Mouse (Mus musculus): Measurements from ENCODE around the gene Rhobtb1. TPM values are rescaled to one million over a fixed set of nuclear protein-coding genes. Genes with fewer than 3 reads are reported as not detected.

Gene Rhobtb1
- total and polyA plus RNA-seq, 2 experiments from 2014 or later = 9.1 to 13.3 TPM

DNA sequence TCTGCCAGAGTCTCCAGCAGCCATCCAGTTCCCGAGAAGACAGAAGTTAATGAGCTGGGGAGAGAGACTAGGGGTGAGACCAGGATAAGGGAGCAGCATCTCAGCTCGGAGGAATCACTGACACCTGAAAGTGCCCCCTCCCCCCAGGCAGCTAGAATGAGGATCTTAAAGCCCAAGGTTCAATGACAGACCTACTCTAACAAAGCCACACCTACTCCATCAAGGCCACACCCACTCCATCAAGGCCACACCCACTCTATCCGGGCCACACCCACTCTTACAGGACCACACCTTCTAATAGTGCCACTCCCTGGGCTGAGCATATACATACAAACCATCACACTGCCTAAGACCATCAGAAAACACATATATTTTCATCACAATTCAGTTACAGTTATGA is 86.0 kb downstream of the Rhobtb1 start:
- ATAC-seq = 0 out of 2 replicates have a peak, but pooled peaks have one; percentile 53
- no peak for DNase-seq (ENCODE audit: low spot score)
- H3K4me1 ChIP-seq (ENCODE audit: insufficient read depth, low read length) = no peaks in the 10 kb centered on the region
- H3K27me3 ChIP-seq (ENCODE audit: insufficient read depth, low read length) = no peaks in the 10 kb centered on the region
- no peak for TF ChIP-seq CTCF (IDR thresholded peaks at IDR 0.05; ENCODE audit: low read depth)
- H3K4me2 ChIP-seq (ENCODE audit: low read depth, low read length) = no peak overlapping the region
- peaks cover 2% of the 10 kb centered on the region for H3K9me3 ChIP-seq (ENCODE audit: low read length)
- H3K9ac ChIP-seq (replicated peaks; ENCODE audit: low read length) = no peak overlapping the region
- WGBS = 70% methylated on average over 3 of the region's 3 CpGs
- H3K36me3 ChIP-seq (ENCODE audit: insufficient read depth, low read length) = no peaks in the 10 kb centered on the region
- no peak overlapping the region for H3K4me3 ChIP-seq (ENCODE audit: low read length)
- no peak overlapping the region for H3K27ac ChIP-seq

DNA sequence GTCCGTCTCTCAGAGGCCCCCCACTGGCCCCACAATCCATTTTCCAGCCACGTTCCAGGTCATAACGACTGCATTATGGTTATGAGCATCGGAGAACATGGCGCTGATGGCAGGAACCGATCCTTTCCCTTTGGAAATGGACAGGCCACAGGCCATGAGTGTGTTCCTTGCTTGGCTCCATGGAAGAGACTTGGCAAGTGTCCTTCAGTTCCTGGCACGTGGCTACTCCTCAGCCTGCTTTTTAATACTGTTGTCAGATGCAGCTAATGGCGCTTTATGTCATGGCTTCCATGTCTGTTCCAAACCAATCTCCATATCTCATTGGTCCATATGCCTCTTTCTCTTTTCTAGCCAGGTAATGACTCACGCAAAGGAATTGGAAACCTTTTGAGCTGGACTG is 86.5 kb downstream of the Rhobtb1 start:
- no peak for ATAC-seq
- 88% methylated on average over 9 of the region's 9 CpGs for WGBS

DNA sequence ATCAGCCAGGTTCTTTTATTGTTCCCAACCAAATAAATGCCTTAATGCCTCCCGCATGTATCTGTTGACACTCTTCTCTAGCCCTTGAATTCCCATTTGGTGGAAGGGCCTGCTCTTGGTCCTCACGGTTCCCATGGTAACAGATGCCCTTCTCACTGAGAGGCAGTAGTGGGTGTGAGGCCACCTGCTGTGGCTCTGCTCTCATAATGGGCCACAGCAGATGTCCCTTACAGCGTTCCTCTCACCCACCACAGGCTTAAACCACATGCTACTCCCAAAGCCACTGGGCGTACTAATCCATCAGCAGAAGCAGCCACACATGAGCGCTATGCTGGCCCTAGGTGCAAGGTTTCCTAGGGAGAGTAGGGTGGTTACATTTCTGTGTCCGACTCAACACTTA is 87.1 kb downstream of the Rhobtb1 start:
- DNase-seq (ENCODE audit: low spot score) = peak; percentile 11
- H3K4me3 ChIP-seq (ENCODE audit: low read length) = no peak overlapping the region
- no peaks in the 10 kb centered on the region for H3K36me3 ChIP-seq (ENCODE audit: insufficient read depth, low read length)
- TF ChIP-seq CTCF (IDR thresholded peaks at IDR 0.05; ENCODE audit: low read depth) = no peak
- H3K9ac ChIP-seq (replicated peaks; ENCODE audit: low read length) = no peak overlapping the region
- no peak overlapping the region for H3K27ac ChIP-seq
- no peaks in the 10 kb centered on the region for H3K27me3 ChIP-seq (ENCODE audit: insufficient read depth, low read length)
- ATAC-seq = 0 out of 2 replicates have a peak, but pooled peaks have one; percentile 32
- H3K9me3 ChIP-seq (ENCODE audit: low read length) = peaks cover 4% of the 10 kb centered on the region
- whole genome bisulfite sequencing = 55% methylated on average over 6 of the region's 6 CpGs
- no peak overlapping the region for H3K4me2 ChIP-seq (ENCODE audit: low read depth, low read length)
- H3K4me1 ChIP-seq (ENCODE audit: insufficient read depth, low read length) = no peaks in the 10 kb centered on the region

More for the DNA sequence above, 86.5 kb downstream of the Rhobtb1 start:
- no peaks in the 10 kb centered on the region for H3K36me3 ChIP-seq (ENCODE audit: insufficient read depth, low read length)
- no peaks in the 10 kb centered on the region for H3K4me1 ChIP-seq (ENCODE audit: insufficient read depth, low read length)
- H3K4me2 ChIP-seq (ENCODE audit: low read depth, low read length) = no peak overlapping the region
- DNase-seq (ENCODE audit: low spot score) = no peak
- H3K9me3 ChIP-seq (ENCODE audit: low read length) = peaks cover 4% of the 10 kb centered on the region
- no peak overlapping the region for H3K9ac ChIP-seq (replicated peaks; ENCODE audit: low read length)
- no peak overlapping the region for H3K27ac ChIP-seq
- no peak for TF ChIP-seq CTCF (IDR thresholded peaks at IDR 0.05; ENCODE audit: low read depth)
- no peaks in the 10 kb centered on the region for H3K27me3 ChIP-seq (ENCODE audit: insufficient read depth, low read length)
- no peak overlapping the region for H3K4me3 ChIP-seq (ENCODE audit: low read length)

DNA sequence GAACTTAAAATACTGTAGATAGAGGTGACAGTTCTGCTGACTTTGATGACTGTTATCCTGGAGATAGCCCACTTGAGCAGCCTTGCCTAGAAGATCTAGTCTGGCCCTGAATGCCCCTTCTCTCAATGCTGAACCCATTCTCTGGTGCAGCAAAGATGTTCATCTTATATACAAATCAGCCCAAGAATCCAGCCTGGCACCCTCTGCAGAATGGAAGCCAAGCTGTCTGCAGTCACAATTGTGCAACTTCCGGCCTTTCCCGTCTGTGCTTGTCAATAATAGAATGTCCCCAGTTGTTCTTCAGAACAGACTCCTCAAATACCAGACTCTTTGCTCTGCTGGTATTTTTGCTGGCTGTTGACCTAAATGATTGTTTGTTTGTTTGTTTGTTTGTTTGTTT is 89.3 kb downstream of the Rhobtb1 start:
- 77% methylated on average over 2 of the region's 2 CpGs for WGBS
- Histone ChIP-seq H3K9ac (replicated peaks; ENCODE audit: low read length) (no peak overlapping the region), H3K36me3 (ENCODE audit: insufficient read depth, low read length) (no peaks in the 10 kb centered on the region), H3K9me3 (ENCODE audit: low read length) (peaks cover 4% of the 10 kb centered on the region), H3K4me2 (ENCODE audit: low read depth, low read length) (no peak overlapping the region), H3K27me3 (ENCODE audit: insufficient read depth, low read length) (no peaks in the 10 kb centered on the region), H3K27ac (no peak overlapping the region), H3K4me1 (ENCODE audit: insufficient read depth, low read length) (no peaks in the 10 kb centered on the region), H3K4me3 (ENCODE audit: low read length) (no peak overlapping the region)
- no peak for TF ChIP-seq CTCF (IDR thresholded peaks at IDR 0.05; ENCODE audit: low read depth)
- no peak for DNase-seq (ENCODE audit: low spot score)
- no peak for ATAC-seq

DNA sequence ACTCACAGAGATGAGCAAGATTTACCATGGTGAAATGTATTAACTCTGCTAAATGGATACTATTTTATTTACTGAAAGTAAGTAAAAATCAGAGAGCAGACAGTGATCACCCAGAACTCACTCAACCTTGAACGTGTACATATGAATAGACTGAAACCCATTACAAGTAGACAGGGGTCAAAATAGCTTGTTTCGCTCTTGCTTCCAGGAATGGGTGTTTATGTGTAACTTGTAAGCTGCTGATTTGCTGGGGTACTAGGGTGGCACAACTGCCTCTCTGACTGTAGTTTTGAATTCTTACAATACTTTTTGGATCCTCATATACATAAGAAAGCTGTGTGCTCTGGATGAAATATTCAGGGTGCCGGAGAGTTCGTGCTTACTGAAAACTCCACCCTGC is 93.9 kb downstream of the Rhobtb1 start:
- no peaks in the 10 kb centered on the region for H3K4me1 ChIP-seq (ENCODE audit: insufficient read depth, low read length)
- no peaks in the 10 kb centered on the region for H3K27me3 ChIP-seq (ENCODE audit: insufficient read depth, low read length)
- TF ChIP-seq CTCF (IDR thresholded peaks at IDR 0.05; ENCODE audit: low read depth) = no peak
- H3K4me3 ChIP-seq (ENCODE audit: low read length) = no peak overlapping the region
- no peak for ATAC-seq
- no peak overlapping the region for H3K9ac ChIP-seq (replicated peaks; ENCODE audit: low read length)
- peaks cover under 1% of the 10 kb centered on the region for H3K36me3 ChIP-seq (ENCODE audit: insufficient read depth, low read length)
- no peak overlapping the region for H3K27ac ChIP-seq
- 87% methylated on average over 4 of the region's 4 CpGs for WGBS
- DNase-seq (ENCODE audit: low spot score) = no peak
- H3K9me3 ChIP-seq (ENCODE audit: low read length) = peaks cover 4% of the 10 kb centered on the region
- no peak overlapping the region for H3K4me2 ChIP-seq (ENCODE audit: low read depth, low read length)

DNA sequence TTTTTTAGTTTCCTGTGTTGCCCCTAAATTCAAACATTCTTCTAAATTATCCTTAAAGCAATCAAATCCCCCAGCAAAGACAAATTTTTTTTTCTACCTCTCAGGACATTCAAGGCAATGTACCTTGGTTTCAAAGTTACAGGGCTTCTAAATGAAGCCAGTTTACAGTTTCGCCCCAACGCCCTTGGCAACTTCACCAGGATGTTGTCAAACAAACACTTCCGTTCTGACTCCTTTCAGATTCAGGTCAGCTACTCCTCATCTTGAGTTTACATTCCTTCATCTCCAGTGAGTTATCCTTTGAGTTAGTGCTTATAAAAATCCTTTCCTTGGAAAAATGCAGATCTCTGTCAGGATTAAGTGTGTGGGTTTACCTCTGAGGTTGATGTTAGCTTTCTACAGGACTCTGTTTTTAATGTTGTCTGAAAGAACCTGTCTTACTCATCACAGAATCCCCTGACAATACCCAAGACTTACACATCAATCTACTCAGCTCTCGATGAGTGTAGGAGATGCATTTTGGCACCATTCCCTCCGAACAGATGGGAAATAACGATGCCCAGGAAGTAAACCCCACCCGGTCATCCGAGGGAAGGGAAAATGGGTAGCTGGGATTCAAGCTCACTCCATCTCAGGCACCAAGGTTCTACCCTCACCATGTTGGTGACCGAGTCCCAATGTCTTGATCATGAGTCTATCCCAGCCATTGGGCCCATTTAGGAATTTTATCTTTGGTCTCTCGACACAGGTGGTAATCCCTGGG is 94.9 kb downstream of the Rhobtb1 start:
- Histone ChIP-seq H3K9me3 (ENCODE audit: low read length) (peaks cover 4% of the 10 kb centered on the region), H3K4me3 (ENCODE audit: low read length) (no peak overlapping the region), H3K27me3 (ENCODE audit: insufficient read depth, low read length) (no peaks in the 10 kb centered on the region), H3K4me2 (ENCODE audit: low read depth, low read length) (no peak overlapping the region), H3K27ac (no peak overlapping the region), H3K4me1 (ENCODE audit: insufficient read depth, low read length) (no peaks in the 10 kb centered on the region), H3K9ac (replicated peaks; ENCODE audit: low read length) (no peak overlapping the region), H3K36me3 (ENCODE audit: insufficient read depth, low read length) (peaks cover 7% of the 10 kb centered on the region)
- 72% methylated on average over 10 of the region's 10 CpGs for WGBS
- ATAC-seq = no peak
- TF ChIP-seq CTCF (IDR thresholded peaks at IDR 0.05; ENCODE audit: low read depth) = no peak
- peak; percentile 30 for DNase-seq (ENCODE audit: low spot score)

DNA sequence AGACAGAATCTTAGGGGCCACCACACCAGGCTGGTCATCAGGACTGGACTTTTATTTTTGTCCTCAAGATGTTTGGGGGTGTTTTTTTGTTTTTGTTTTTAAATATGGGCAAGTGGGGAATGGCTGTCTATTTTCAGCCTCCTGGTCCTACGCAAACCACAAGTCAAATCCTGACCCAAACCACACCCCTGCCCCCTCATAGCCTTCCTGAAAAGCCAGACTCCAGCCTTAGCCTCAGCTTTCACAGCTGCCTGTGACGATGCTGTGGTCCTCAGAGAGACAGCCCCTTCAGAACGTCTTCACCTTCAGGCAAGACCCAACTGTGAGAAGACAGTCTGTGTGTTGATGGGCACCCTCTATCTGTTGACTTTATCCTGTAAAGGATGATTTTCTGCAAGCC is 95.5 kb downstream of the Rhobtb1 start:
- WGBS = 81% methylated on average over 3 of the region's 3 CpGs
- no peak overlapping the region for H3K27ac ChIP-seq
- no peaks in the 10 kb centered on the region for H3K4me1 ChIP-seq (ENCODE audit: insufficient read depth, low read length)
- ATAC-seq (no peak), DNase-seq (ENCODE audit: low spot score) (no peak)
- TF ChIP-seq CTCF (IDR thresholded peaks at IDR 0.05; ENCODE audit: low read depth) = no peak
- peaks cover 4% of the 10 kb centered on the region for H3K9me3 ChIP-seq (ENCODE audit: low read length)
- H3K9ac ChIP-seq (replicated peaks; ENCODE audit: low read length) = no peak overlapping the region
- H3K4me3 ChIP-seq (ENCODE audit: low read length) = no peak overlapping the region
- no peaks in the 10 kb centered on the region for H3K27me3 ChIP-seq (ENCODE audit: insufficient read depth, low read length)
- no peak overlapping the region for H3K4me2 ChIP-seq (ENCODE audit: low read depth, low read length)
- H3K36me3 ChIP-seq (ENCODE audit: insufficient read depth, low read length) = peaks cover 7% of the 10 kb centered on the region

Data from hindbrain, postnatal 0 days (tissue).